In the genomic region with DNA sequence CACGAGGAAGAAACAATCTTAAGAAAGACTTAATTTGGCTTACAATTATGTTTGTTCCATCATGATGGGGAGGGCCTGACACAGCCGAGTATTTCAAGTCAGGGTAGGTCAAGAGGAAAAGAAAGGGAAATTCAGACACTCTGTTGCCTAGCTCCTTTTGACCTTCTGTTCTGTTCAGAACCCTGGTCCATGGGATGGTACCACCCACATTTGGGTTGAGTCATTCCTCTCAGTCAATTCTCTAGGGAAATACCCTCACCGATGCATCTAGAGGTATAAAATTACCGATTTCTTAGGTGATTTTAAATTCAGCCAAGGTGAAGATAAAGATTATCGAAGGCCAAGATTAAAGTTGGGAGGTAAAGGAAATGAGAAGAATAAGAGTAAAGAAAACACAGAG, we compare ENCODE assay signal across 16 mouse cellular contexts.
"Had no signal": no experiment of that assay in that cellular context is flagged by ENCODE, and none has a peak within 500 bp of the region (broad histone marks: within the 10 kb centered on the region; RNA-seq: fewer than 3 reads in every experiment).

No protein-coding gene starts in this region.

- H3K4me3 ChIP-seq: neural tube, embryonic 13.5 days; neural tube, embryonic 15.5 days; stomach, embryonic 15.5 days had no signal

- H3K4me2 ChIP-seq: neural tube, embryonic 13.5 days; neural tube, embryonic 15.5 days; stomach, embryonic 15.5 days had no signal

- H3K36me3 ChIP-seq: neural tube, embryonic 13.5 days; neural tube, embryonic 15.5 days; stomach, embryonic 15.5 days had no signal

- H3K27me3 ChIP-seq: neural tube, embryonic 13.5 days; neural tube, embryonic 15.5 days; stomach, embryonic 15.5 days had no signal

- H3K9me3 ChIP-seq: neural tube, embryonic 13.5 days; neural tube, embryonic 15.5 days; stomach, embryonic 15.5 days had no signal

- H3K9ac ChIP-seq: neural tube, embryonic 13.5 days; neural tube, embryonic 15.5 days; stomach, embryonic 15.5 days had no signal

- H3K27ac ChIP-seq: neural tube, embryonic 13.5 days; neural tube, embryonic 15.5 days; stomach, embryonic 15.5 days; stomach, postnatal 0 days had no signal

- DNase-seq: retina, postnatal 1 day; right cerebral cortex, adult 18-20 months; right cerebral cortex, postnatal 14 days; right cerebral cortex, postnatal 25 days; right cerebral cortex, postnatal 4 days; spleen, adult 18-20 months; thymus, adult 18-20 months; thymus, adult 2 months; thymus, postnatal 14 days; thymus, postnatal 25 days; thymus, postnatal 36 days; thymus, postnatal 4 days had no signal

- H3K4me1 ChIP-seq: neural tube, embryonic 13.5 days; neural tube, embryonic 15.5 days; stomach, embryonic 15.5 days had no signal
